Mouse (Mus musculus) naive thymus-derived CD4-positive, alpha-beta T cell, adult 2 months (primary cell): ENCODE measurements around the gene Knop1.

ENCODE experiments used
- DNase-seq: peaks from one replicate; pipeline ENCODE4 v3.0.0-alpha.2; 2011; ENCODE audit warnings: low read depth

Knop1 gene

DNA sequence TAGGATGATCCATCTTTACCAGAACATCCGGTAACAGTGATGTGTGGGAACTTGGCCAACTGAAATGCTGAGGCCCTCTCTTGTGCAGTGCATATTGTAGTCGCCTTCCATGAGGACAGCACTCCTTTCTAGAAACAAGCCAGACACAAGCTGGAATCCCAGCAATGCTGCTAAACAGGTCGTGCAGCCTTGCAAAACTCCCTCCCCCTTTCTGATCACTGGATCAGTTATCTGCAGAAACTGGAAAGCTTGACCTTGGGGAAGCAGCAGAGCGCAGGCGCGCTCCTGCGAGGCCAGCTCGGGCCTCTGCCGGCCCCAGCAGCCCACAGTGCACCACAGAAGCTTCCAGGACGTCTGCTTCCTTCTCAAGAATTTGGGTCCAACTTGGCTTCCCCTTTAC, 7.3 kb downstream of the Knop1 start:
- no peak for DNase-seq

DNA sequence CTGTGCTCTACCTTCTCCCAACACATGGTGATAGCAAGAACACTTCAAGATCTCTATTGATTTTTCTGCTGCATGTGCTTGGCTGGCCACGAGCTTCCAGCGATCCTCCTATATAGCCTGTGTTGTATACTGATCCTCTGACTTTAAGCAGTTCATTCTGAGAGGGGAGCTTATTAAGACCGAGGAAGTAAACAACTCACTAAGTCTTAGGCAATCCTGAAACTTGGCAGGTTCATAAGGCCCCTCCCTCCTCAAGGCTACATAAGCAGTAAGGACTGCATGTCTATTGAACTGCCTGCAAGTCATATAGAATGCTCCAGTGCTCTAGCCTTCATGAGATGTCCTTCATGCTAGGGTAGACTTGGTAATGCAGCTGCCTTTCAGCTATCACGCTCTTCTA, 9.7 kb downstream of the Knop1 start:
- DNase-seq, result no peak

DNA sequence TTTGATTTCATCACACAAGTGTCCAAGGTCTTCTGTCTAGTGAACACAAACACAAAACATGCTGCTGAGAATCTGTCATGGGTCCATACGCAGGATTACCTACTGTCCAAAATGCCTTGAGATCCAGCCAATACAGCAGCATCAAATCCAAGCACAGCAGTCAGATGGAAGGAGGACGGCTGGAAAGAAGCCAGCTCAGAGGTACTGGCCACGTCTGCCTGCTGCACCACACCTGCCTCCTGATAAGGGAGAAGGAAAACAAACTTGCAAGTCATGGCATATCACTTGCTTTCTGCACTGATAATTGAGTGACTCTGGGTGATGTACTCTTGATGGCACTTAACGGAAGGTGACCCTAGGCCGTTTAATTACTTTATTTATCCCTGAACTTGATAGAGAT, 10.9 kb downstream of the Knop1 start:
- DNase-seq, result no peak

DNA sequence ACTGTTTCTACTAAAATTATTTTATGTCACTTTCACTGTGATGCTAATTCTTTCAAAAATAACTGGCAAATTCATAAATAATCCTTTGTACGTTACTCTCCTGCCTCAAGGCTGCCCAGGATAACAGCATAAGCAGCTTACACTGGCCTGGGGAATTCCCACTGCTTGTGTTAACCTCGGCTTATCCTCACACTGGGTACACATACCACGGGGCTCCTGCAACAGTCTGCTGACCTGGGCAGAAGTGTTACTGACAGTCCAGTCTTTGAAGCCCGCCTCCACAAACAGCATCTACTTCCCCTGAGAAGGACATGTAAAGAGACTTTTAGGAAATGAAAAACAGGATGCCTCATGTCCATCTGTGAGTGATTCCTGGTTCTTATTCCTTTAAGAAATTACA, 13.1 kb downstream of the Knop1 start:
- DNase-seq, result no peak

DNA sequence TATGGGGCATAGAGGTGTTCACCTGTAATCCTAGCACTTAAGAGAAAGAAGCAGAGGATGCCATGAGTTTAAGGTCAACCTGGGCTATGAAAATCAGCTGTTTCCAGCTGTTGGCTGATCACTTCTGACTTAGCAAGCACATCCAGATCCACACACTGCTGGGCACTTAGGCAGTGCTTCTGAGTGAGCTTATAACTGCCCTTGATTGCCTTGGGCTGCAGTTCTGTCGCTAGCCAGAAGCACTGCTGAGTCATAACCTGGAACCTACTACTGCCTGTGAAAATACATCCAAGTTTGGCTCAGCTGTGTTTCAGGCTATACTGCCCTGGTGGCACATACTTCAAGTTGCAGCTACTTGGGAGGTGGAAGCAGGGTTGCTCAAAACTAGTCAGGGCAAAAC, 14.3 kb downstream of the Knop1 start:
- no peak for DNase-seq

DNA sequence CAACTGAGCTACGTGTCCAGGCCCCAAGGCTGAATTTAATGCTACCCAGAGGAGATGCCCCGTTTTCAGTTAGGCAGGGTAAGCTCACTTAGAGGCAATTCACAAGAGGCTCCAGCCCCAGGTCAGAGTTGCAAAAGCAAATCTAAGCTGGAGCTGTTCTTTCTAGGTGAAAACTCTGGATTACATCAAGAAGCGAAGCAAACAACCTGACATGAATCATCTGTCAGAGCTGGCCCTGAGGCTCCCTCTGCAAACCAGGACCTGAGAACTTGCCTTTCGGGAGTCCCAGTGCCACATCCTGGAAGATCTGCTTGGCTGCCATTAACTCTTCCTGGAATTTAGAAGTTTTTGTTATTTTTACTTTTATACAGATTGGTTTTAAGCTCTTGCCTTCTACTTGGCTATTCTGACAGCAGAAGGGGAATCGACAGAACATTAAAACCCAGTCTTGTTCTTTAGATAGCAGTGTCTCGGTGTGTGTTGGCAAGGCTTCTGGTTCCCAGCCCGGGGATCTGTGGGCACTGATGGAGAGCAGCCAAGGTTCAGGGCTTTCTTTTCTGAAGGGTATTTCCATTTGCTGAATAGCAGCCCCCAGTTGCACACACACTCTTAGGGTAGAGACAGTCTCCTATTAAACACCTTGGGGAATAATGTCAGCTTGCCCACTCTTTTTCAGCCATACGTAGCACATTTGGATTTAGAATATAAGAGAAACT, 14.9 kb downstream of the Knop1 start:
- no peak for DNase-seq

DNA sequence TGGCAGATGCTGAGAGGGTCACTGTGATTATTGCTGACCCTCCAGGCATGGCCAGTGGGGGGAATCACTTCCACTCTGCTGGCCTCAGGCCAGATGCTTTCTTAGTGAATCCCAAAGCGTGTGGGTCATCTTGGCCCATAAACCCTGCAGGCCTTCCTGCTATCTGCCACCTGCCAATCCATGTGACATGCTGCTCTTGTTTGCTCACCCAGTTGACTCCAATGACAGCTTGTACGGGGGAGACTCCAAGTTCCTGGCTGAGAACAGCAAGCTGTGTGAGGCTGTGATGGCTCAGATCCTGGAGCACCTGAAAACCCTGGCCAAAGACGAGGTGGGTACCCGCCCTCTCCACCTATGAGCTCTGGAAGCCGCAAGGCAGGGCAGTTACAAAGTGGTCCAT, 18.2 kb downstream of the Knop1 start:
- no peak for DNase-seq

DNA sequence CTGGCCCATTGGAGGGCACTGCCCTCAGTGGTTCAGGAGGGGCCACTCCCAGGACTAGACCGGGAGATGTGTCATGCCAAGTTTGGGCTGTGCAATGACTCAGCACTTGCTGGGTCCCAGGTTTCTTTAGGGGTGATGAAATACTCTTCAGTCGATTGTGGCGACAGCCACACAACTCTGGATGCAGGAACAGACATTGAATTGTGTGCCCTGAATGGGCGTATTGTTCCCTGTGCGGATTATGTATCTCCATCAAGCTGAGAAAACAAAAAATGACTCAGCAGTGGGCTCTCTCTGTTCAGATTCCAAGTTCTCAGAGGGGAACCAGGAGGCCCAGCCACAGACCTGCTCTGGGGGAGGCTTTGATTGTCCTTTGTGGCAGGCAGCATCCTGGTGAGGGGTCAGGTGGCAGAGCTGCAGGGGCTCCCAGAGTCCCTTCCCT, 28.1 kb downstream of the Knop1 start:
- DNase-seq, result no peak

DNA sequence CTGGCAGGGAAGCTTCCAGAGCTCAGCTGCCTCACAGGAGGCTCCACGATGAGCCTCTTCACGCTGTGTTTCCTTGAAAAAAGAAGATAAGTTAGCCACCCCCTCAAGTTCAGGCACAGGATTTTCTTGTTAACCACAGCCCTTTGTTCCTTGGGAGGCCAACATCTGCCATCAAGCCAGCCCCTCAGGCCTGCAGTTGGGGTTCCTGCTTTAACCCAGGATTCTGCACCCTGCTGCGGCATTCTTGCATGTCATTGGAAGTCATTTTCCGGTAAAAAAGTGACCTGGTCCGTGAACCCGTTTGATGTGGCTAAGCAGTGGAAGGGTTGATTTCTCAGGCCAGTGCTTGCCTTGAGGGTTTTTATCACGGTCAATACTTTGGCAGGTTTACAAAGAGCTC, 31.6 kb downstream of the Knop1 start:
- no peak for DNase-seq

DNA sequence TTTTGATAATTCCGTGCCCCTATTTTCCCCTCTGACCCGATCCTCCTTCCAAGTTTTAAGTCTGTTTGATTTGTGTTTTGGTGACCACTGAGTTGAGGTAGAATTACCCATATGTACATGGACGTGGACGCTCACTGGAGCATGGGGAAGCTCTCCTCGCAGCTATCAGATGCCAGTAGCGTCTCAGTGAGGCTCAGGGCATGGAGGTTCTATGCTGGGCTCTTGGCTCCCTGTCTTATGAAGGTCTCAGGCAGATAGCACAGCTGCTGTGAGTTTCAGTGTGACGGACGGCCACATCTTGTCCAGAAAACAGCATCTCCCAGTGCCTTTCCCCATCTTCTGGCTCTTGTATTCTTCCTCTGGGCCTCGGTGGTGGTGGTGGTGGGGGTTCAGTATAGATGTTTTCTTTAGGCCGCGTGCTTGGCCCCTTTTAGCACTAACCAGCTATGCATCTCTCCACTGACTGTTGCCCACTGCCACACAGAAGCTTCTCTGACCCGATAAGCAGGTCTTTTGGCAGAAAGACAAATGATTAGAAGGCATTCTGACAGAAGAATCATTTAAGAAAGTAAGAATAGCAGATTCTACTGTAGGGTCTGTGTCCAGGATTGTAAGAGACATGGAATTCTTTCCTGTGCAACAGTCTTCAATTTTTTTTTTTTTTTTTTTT, 34.0 kb downstream of the Knop1 start:
- no peak for DNase-seq

DNA sequence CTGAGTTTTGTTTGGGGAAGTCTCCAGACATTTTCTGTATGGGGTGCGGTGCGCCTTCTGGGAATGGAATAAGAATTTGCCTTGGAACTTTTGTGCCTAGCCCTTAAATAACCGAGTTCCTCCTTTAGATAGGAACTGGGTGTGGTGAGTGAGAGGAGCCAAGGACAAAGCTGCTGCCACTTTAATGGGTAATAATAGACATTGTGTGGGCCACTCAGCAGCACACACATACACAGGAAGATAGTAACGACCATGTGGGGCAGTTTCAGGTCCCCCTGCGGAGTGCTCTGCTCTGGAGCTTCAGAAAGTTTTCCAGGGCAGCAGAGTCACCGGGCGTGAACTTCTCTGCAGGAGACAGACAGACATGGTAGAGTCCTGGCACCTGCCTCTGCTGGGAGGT, 34.7 kb downstream of the Knop1 start:
- DNase-seq, result no peak

DNA sequence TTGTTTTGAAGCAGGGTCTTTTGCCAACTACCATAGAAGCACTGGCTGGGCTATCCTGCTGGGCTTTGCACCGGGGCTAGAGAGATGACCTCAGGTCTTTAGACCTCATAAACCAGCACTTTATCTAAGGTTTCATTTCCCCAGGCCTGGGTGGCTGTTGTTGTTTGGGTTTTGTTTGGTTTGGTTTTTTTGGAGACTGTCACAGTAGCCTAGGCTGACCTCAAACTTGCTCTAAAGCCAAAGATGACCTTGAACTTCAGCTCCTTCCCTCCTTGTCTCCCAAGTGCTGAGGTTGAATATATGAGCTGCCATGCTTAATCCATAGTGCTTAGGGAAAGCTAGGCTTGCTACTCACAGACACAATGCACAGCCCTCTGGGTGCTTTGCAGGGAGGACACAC, 36.4 kb downstream of the Knop1 start:
- DNase-seq, result no peak

DNA sequence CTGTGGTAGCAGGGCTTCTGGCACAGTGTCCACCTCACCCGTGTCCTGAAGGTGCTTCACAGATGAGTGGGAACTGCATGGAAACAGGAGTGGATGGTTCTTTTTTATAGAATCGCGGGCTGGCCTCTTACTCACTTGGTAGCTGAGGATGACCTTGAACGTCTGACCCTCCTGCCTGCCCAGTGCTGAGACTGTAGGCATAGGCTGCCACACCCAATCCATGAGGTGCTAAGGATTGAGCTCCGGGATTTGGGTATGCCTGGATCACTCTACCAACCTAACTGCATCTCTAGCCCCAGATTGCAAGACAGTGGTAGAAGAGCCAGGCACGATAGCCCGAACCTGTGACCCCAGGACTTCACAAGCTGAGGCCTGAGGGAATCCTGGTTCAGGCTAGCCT, 38.3 kb downstream of the Knop1 start:
- DNase-seq, result no peak

DNA sequence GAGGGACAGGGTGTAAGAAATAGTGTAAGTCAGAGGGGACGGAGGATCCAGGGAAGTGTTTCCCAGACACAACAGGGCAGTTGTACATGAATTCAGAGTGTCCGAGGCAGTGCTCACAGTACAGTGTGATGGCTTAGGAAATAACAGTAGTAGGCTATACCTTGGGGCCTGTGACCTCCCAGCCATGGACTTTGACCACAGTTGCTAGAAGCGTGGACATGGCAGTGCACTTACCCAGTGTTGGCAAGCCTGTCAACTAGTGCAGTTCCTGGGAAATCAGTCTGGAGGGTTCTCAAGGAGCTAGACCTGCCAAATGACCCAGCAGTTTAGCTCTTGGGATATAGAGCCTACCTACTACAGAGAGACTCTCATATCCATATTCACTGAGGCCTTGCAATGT, 39.8 kb downstream of the Knop1 start:
- no peak for DNase-seq

DNA sequence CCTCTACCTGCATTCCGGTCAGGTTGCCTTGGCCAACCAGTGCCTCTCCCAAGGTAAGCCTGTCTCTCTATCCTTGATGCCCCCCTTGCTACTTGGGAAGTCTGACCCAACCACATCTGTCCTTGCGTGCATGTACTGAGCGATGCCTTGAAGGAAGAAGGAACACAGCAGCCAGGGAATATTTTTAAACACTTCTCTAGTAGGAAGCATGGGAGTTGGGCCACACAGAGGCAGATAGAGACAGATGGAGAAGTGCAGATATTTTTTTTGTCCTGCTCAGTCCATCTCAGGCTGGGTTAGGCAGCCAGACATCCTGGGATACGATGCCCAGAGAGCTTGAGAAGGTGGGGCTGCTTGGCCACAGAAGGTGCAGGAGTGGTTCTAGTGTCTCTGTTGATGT, 42.5 kb downstream of the Knop1 start:
- no peak for DNase-seq

DNA sequence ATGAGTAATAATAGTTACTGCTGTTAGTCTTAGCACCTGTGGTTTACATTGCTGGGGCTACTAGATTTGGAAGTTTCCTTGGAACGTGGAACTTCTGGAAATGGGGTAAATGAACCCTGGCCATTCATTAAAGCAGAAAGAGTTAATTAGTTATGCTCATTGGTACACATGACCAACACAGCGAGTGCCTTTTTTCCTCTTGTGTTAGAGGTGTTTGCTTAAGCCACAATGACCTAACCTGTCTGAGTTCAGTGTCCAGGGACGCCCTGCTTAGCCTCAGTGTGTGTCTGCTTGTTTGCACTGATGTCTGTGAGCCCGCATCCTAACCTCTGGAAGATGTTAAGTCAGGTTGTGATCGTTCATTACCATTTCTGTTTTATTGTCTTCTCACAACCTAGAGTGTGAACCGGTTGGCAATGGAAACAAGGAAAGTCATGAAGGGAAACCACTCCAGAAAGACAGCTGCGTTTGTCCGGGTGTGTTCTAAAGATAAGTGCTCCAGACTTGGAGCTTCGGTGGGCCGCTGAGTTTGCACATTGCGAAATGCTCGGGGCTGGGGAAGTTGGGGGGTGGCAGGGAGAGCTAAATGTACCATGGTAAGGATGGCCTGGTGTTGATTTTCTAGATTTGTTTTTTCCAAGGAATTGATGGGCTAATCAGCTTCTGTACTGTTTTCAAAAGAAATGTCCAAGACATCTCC, 44.5 kb downstream of the Knop1 start:
- no peak for DNase-seq

DNA sequence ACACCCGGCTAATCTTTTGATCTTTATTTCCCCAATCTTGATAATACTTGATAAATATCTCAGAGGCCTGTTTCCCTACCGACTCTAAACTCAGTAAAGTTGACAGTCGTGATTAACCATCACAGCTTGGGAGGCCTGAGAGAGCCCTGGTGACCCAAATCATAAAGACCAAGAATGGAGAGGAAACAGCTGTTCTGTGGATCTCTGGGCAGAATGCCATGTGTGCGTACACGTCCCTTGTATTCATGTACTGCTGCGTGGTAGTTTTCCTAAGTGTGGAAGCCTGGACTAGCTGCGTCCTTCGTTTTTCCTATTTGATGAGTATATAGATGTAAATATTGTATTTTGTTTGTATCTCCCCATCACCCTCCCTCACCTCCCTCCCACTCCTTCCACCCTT, 48.2 kb downstream of the Knop1 start:
- no peak for DNase-seq

DNA sequence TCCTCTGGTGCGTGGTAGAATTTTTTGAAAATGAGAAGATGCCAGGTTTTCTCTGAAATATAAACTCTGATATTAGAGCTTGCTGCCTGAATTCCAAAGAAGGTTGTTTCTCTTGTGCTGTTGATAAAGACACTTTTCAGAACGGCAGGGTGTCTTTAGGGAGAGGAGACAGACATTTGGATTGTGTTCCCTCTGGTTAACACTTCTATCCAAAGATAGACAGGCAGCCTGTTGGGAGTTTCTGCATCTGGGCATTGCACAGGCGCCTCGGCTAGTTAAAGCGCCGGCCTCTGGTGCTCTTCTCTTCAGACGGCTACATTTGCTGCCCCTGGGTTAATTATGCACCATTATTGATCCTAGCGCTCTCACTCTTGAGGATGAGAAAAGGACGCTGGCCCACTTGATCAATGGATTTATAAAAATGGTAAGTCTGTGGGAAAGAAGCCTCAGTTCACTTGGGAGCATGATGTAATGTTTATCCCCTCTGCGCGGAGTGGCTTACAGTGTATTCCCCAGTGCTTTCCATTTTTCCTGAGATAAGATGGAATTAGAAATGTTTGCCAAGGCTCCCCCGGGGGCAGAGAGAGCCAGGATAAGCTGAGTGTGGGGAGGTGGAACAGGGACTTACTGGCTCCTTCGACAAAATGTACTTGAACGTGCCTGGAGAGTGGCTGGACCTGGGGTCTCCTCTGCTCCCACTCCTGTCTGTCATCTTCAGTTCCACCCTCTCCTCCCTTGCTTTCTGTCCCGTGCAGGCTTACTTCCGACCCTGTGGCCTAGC, 49.2 kb downstream of the Knop1 start:
- no peak for DNase-seq

DNA sequence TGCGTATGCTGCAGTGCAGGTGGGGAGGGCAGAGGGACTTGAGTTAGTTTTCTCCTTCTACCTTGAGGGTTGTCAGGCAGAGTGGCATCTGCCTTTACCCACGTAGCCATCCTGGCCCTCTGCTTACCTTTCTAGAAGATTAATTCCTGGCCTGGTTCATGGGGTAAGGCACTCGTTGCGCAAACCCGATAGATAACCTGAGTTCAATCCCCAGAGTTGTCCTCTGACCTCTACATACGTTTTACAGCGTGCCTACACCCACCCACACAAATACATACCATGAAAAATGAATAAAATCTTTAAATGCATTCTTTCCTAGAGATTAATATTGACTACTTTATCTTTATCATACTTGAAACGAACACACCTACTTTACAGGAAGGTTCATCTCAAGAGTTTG, 52.6 kb downstream of the Knop1 start:
- DNase-seq, result no peak

DNA sequence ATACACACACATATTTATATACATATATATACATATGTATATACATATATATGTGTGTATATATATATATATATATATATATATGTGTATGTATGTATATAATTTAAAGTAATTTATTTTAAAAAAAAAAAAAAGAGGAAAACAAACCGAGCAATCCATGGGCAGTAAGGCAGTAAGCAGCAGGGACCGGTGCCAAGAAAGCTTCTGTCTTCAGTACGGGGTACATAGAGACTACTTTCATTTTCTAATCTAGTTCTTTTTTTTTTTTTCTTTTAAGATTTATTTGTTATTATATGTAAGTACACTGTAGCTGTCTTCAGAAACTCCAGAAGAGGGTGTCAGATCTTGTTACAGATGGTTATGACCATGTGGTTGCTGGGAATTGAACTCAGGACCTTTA, 54.3 kb downstream of the Knop1 start:
- no peak for DNase-seq

DNA sequence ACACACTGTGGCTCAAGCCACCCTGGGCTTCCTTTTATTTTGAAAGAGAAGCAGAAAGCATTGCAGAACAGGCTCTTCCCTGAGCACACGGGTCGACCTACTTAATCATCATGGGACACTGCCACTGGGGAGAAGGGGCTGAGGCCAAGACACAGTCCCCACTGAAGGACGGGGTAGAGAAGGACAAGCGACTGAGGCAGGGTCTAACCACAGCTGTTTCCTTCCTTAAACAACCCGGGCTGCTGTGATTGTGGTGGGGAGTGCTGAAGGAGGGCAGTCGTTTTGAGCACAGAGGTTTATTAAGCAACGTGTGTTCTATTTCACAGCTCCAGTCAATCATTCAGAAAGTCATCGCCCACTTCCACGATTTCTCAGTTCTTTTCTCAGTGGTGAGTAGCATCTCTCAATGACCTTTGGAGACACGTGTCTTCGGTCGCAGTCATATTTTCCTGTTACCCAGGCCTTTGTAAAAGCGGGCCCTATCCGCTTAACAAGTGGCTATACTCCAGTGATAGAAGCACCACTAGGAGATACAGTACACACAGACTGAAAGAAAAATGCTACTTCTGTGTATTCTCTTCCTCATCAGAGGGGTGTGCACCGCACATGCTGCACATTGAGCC, 55.8 kb downstream of the Knop1 start:
- no peak for DNase-seq

DNA sequence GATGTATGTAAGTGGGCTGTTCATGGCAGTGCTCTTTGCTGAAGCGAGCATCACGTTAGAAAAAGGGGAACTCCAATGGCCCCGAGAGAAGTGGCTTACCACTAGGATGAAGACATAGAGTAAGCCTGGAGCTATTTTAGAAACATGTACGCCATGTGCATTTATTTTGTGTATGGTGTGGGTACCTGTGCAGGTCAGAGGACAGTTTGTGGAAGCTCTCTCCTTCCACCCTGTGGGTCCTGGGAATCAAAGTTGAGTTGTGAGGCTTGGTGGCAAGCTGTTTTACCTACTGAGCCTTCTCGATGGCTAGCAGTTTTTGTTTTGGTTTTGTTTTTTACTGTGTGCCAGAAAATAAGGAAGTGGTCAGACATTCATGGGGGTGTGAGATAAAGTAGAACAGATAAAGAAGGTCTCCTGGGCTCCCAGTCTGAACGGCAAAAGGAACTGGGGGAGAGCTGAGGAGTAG, 57.9 kb downstream of the Knop1 start:
- peak; percentile 4 for DNase-seq
